Mouse (Mus musculus): ENCODE data around the gene Tes3-ps.

The Tes3-ps gene

DNA sequence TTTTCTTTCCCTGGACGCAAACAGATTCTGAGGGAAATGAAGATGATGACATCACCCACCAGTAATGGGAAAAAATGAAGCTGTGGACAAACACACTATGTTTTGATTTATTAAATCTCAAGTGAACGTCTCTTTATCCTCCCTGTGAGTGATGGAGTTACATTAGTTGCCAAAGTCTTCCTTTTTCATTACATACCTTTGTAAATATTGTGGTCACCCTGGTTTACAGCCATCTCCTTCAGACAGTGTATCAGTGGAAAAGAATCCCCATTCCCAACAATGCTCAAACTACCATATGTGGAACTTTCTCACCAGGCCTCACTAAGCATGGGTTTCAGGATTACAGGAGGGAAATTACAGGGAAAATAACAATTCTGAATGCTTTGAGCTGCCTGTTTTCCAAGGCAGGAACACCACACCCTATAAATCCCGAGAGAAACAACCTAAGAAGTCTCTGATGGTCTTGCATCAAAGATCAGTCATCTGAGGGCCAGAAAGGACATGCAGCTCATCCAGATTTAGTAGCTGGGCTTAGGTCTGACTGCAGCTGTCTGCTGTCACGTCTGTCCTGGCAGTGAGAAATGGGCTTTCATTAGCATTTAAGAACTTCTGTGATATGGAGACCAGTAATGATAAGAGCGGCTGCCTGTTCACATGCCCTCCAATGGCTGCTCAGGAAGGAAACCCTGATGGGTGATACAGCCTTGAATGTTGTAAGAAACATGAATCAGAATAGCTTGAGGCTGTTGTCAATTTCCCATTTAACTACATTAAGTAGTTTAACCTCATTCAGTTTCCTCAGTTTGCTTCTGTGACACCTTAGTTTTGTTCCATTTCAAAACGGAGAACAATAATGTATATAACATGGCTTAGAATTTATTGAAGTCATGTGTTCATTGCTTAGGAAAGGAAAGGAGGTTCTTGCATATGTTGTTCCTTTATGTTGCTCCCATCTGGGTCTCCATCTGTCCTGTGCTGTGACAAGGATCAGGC, at the start of gene Tes3-ps:
Gene Tes3-ps (plus strand): TSS at position 943 of the 993 bp plus-strand sequence.
- in situ Hi-C loops (cut with MboI, MseI): no loop called here

DNA sequence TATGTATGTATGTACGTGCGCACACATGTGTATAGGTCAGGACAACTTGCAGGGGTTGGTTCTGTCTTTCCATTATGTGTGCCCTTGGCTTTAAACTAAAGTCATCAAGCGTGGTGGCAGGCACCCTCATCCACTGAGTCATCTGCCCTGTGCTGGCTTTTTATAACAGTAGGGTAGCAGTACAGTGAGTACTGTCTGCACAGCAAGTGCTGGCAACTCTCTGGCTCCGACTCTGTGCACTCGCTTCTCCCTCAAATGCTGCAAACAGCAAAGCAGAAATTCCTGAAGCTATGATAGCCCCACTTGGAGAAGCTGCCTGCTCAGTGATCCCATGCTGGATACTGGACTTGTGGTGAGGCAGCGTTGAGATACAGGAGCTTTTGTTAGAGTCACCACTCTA, 48.7 kb upstream of the Tes3-ps start:
- in situ Hi-C loops (cut with MboI, MseI): no loop called here

DNA sequence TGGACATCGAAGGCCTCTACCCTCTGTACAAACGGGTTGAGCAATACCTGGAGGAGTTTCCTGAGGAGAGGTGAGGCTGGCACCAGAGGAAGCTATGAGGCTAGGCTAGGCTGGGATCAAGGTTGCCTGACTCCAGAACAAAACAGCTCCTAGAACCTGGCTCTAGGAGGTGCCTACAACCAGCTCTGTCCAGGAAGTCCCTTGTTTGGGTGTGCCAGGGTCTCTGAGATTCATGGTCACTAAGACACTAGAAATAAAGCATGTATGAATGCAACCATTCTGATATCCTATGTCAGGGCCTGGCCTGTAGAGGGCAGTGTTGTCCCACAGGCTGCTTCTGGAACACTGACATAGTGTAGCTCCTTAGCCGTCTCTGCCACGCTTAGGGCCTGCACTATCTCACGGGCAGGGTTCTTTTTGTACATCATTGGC, 43.8 kb upstream of the Tes3-ps start:
- in situ Hi-C loops (cut with MboI, MseI): no loop called here

DNA sequence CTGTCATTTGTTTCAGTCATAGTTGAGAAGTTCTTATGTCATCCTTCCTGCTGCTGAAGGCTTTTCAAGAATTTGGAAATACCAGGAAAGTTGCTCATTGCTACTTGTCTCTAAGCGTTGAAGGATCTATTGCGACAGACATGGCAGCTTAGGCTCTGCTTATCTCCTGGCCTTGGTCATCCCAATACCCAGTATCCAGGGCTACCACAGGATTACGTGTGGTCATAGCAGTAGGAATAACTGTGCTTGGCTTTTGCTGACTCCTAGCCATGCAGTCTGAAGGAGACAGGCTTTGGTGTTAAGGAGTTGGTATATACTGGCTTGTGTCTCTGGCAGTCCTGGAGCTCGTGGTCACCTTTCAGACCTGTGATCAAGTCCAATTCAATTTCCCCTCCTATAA, 32.8 kb upstream of the Tes3-ps start:
- in situ Hi-C loops (cut with MboI, MseI): no loop called here

DNA sequence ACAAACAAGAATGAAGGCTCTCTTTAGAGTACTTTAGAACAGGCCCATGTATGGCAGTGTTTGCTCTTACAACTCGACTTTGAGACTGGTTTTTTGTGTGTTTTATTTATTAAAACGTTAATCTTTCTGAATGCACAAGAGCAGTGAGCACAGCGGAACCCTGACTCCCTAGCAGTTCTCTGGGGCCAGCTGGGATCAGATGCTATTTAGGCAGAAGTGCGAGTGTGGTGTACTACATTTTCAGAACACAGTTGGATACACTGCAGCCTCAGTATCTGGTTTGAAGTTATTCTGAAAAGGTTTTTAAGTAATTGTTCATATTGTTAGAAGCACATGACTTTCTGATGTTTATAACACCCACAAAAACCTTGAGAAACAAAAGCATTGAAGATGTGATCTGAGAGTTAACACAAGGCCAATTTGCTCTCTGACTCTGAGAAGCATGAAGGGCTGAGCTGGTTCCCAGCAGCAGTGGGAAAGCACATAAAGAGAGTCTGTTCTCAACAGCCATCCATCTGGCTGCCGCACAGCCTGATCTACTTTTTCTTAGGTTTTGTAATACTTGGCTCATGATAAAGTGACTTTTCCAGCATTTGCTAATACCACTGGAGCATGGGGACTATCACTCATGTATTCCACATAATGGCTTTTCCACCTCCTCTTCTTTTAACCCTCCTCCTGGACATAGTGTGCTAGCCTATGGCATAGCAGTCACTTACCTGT, 32.3 kb upstream of the Tes3-ps start:
- in situ Hi-C loops (cut with MboI, MseI): no loop called here

DNA sequence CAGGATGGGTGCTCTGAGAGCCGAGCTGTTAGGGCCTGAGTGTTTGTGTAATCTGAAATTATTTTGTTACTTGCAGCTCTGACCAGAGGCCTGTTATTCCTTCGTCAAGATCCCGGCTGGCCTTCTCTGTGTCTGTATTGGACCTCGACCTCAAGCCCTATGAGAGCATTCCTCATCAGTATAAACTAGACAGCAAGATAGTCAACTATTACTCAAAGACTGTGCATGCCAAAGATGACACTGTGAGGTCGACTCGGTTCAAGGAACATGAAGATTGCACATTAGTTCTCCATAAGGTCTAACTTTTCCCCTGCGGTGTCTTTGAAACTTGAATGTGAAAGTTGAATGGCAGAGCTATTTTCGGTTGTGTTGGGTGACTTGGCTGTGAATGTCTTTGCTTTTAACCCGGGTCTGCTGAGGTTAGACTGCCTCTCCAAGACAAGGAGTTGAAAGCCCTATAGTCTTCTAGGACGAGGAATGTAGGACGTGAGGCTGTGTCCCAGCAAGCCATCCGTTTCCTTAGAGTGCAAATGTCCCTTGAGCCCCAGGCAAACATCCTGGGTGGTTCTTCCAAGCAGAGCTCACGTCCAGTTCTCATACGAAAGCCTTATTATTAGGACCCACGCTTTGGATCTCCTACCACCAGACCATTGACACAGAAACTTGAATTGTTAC, 31.5 kb upstream of the Tes3-ps start:
- in situ Hi-C loops (cut with MboI, MseI): no loop called here

DNA sequence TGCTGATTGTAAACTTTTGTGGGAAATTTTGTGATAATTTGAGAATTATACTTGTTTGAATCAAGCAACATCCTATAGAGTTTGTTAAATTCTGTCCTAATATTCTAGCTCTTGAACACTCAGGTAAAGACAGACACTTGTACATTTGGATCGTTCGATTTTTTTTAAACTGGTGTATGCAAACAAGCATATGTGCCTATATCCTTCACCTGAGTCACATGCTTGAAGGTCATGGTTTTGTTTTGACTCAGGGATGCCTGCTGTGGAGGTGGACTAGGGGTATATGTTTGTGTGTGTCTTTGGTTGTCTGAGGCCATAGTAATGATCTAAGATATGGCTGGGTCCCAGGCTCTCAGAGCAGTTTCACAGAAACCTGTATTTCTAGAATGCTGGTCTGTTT, 30.2 kb upstream of the Tes3-ps start:
- in situ Hi-C loops (cut with MboI, MseI): no loop called here

DNA sequence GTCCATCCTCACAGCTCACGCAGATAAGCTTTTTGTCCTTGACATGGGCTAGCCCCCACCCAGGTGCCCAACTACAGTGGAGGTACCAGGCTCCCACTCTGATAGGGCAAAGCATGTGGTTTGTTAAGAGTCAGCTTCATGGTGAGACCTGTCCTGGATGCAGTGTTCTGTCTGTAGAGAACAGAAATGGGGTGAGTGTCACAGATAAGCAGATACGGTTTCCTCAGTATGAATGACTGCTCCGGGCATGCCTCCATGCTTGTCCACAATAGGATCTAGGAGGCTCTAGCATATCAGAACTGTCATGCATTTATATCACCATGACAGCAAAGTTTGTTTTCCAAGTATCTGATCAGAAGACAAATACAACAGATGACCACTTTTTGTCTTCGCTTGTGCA, 27.2 kb upstream of the Tes3-ps start:
- in situ Hi-C loops (cut with MboI, MseI): no loop called here

DNA sequence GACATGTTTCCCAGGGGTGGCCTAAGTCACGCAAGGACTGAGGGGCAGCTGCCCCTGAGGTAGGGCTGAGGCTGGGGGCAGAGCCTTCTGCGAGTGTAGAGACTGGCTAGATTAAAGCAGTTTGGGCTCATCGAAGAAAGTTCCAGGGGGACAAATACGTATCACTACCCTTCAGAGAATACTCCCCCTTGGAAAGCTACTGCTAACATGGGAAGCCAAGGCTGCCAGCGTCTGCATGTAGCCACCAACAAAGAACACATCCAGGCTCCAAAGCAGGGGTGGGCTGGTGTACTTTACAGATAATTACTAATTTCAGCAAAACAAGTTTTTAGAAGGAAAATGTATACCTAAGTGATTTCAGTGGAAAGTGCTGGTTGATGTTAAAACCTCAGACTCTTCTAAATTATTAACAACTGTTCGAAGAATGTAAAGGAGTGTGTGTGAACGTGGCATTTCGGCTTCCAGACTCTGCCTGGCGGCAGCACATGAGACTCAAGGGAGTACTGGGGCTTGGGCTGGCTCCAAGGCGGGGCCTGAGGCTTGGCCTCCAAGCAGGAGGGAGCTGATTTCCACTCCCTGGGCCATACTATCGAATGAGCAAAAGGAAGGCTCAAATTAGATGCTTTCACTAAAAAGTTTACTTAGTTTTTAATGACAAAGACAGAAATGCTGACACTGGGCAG, 26.6 kb upstream of the Tes3-ps start:
- in situ Hi-C loops (cut with MboI, MseI): no loop called here

DNA sequence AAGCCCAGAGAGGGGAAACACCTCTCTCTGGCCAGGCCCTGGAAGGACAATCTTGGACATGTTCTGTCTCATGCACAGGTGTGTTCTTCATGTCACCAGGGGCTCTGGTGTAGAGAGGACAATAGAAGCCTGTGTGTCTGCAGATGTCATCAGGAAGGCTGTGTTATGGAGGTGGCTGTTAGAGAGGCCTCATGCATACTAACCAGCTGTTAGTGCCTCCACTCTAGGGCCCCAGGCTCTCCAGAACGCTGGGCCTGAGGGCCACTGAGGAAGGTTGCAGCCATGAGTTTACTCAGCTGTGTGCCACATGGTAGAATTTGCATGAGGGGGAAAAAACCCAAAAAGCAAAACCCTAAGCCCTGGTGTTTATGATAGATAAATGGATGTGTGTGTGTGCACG, 25.5 kb upstream of the Tes3-ps start:
- in situ Hi-C loops (cut with MboI, MseI): no loop called here

DNA sequence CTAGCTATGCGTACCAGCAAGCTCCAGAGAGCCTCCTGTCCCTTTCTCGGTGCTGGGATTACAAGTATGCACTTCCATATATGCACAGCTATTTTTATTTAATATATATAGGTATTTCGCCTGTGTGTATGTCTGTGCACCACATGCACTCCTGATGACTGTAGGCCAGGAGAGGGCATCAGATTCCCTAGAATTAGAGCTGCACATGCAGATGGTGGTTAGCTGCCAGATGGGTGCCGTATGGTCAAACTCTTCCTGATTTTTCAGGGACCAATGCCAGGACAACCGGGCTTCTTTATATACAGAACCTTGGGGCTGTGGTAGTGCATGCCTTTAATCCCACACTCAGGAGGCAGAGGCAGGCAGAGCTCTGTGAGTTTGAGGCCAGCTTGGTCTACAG, 24.1 kb upstream of the Tes3-ps start:
- in situ Hi-C loops (cut with MboI, MseI): no loop called here

DNA sequence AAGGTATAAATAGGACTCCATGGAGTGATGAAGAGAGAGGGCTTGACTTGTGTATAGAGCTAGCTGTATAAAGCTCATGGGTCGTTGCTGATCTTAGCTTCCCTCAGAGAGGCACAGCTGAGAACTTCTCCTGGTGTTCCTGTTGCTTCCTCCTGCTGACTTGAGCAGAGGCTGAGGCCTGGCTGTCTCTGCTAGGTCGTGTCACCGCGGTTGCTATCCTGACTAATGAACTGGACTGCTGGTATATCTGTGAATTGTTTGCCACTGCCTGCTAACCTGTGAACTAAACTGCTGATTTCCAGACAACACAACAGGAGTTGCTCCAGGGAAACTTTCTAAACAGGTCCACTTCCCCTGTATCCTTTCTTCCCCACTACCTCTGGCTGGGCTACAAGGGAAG, 22.8 kb upstream of the Tes3-ps start:
- in situ Hi-C loops (cut with MboI, MseI): no loop called here

DNA sequence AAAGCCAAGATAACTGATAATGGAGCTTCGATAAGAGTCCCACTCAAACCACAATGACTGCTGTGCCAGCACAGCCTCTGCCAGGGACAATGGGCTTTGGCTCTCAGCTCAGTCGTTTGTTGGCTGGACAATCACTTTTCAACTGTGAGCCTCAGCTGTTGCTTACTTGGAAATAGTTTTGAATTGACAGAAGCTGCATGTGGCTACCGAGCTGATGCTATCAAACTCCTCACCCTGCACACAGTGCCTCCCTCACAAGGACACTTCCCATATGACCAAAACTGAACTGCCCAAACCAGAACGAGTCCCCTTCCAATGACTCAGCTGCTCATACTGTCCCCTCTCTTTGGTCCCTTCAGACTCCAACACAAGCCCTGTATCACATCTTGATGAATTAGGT, 22.3 kb upstream of the Tes3-ps start:
- in situ Hi-C loops (cut with MboI, MseI): no loop called here

DNA sequence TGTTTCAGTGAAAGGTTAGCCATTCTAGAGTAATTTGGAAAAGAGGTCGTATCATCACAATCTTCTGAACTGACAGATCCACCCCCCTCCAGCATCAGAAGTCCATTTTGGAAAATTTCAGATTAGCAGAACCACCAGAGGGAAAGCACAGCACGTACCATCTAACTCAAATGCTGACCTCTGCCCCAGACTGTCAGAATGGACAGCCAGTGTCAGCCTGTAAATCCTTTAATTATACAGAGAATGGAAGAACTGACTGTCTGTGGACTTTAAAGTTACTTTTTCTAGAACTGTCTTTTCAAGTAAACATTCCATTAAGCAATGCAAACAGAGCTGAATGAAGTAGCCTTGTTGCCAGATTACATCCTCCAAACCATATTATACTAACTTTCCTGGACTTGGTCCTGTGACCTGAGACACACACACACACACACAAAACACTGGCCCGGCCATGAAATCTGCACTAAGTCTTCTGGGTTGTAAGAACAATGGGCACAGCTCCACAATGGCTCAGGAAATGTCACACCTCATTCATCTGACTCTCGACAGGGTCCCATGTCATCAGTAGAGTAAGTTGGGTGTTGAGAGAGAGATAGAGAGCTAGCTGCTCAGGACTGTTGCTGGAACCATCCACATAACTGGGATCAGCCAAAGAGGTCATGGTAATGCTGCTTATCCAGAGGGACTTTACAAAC, 21.0 kb upstream of the Tes3-ps start:
- in situ Hi-C loops (cut with MboI, MseI): no loop called here

DNA sequence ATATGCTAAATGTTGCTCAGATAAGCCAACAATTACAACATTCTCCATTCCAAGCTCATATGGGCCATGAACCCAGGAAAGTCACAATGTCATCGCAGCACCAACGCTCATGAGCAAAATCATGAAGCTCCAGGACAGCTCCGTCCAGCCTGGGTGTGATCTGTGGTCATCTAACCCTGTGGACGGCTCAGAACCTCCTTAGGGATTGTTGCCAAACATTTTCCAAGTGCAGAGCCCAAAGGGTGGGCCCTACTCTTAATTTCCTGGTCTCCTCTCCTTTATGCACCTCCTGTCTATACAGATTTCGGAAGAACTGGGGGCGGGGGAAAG, 20.5 kb upstream of the Tes3-ps start:
- in situ Hi-C loops (cut with MboI, MseI): no loop called here

DNA sequence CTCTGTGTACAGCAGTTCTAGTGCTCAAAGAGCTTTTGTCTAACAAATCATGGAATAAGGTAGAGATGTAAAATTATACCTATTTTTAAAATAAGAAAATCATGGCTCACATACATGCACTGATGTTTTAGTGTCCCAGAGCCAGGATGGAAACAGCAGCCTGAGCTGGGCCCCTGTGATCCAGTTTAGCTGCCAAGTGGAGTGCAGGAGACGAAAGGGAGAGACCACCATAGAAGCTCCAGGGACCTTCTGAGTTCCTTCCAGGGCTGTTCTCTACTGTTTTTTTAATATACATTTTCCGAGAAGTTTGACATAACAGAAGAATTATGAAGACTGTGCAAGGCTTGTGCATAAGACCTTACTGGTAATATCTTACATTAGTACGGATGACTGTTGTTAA, 15.2 kb upstream of the Tes3-ps start:
- in situ Hi-C loops (cut with MboI, MseI): no loop called here

DNA sequence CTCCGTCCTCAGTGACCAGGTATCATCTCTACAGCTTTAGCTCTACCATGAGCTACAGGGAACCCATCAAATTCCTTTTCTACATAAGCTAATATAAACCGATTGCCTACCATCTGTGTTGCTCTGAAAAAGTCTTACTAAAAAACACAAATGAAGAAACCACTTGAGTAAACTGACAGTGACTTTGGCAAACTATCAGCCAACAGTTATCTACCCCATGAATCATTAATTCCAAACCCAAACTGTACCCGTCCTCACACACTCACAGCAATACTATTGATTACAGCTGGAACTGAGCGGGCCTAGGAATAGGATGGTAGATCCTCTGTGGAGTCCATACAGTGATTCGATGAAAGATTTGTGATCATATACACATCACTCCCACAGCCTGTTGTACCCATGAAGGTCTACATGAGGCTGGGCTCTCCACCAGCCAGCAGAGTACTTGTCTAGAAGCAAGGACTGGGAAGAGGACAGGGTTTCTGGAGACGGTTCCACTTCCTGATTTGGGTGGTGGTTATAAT, 14.2 kb upstream of the Tes3-ps start:
- in situ Hi-C loops (cut with MboI, MseI): no loop called here

DNA sequence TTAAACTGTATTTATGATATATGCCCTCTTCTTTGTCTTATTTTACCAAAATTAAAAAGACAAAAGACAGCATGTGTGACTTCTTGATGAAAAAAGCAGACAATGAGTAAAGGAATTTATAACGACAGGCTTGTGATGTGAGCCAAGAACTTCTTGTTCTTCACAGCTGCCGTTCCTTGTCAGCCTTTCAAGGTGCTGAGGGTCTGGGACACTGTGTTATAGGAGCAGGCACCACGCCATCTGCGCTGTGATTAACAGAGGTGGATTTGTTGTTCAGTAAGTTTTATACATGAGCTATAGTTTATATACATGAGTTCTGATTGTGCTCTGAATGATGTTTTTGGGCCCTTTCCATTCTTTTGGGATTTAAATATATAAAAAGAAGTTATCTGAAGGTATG, 13.7 kb upstream of the Tes3-ps start:
- in situ Hi-C loops (cut with MboI, MseI): no loop called here

DNA sequence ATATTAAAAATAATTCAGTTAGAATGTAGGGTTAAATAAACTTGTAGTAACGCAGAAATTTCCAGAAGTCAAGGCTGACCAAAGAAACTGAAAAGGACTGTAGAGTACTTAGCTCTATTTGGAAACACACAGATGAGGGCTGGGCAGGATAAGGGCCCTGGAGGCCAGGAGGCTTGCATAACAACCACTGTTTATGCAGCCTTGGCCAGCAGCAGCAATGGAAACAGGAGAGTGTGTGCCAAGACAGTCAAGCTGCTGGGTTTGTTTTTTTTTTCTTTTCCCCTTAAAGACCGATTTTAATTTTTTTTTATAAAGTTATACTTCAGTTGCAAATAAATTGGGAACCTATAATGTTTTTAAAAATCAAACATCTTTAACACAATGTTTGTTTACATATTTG, 13.1 kb upstream of the Tes3-ps start:
- in situ Hi-C loops (cut with MboI, MseI): no loop called here

DNA sequence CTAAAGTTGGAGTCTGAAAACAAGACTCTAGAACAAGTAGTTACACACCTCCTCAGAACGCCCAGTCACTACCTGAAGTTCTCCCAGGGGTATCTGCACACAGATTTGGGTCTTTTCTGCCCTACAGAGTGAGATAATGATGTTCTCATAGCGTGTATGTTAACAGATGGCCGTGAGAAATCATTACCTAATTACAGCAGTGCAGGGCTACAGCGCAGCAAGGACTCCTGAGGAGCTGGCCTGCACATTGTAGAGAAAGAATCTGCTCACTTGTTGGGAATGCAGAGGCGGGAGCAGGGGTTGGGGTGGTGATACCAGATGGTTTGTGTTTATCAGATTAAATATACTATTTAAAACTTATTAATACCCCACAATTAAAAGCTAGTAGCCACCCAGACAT, 12.6 kb upstream of the Tes3-ps start:
- in situ Hi-C loops (cut with MboI, MseI): no loop called here

DNA sequence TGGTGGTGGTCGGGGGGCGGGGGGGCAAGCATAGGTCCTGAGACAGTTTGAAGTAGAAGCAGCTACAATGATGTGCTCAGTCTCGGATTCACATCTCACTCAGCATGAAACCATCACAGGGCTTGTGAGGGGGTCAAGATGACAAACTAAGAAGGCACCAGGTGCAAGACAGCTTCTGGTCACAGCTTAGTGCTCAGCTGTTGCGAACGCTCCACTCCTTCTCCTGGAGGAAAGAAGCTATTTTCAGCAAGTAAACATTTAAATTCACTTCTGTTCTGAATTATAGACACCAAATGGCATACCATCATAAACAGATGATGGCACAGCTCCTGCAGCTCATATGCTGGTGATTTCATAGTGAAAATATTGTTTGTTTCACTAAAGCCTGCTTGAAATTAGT, 7.7 kb upstream of the Tes3-ps start:
- in situ Hi-C loops (cut with MboI, MseI): no loop called here
